Mouse (Mus musculus): ENCODE data around the gene Igf2r. TPM values are rescaled to one million over a fixed set of nuclear protein-coding genes. Genes with fewer than 3 reads are reported as not detected.

Gene Igf2r
- polyA plus RNA-seq, 1 experiment from 2014 or later, result 45.0 TPM

DNA sequence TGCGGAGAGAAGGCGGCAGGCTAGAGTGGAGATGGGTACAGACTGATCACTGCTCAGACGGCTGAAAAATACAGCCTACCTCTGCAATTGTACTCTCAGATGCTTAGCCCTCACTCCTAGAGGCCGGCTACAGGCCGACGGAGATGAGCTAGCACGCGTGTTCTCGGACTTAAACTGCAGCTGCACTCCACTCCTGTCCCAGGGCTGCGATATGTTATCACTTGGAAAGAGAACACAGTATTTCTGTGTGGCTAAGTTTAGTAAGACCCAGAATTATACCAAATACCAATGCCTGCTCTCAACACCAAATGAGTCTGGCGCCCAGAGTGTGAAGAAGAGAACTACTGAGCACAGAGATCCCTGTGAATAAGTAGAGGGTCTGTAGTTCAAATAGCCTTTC, 116.9 kb downstream of the Igf2r start:
- Histone ChIP-seq H3K9me3 (no peaks in the 10 kb centered on the region), H3K27me3 (no peaks in the 10 kb centered on the region), H3K9ac (no peak overlapping the region), H3K36me3 (no peaks in the 10 kb centered on the region), H3K4me1 (0 out of 2 replicates have a peak, but pooled peaks cover 3% of the 10 kb centered on the region), H3K4me3 (no peak overlapping the region), H3K27ac (no peak overlapping the region), H3K4me2 (no peak overlapping the region)
- ATAC-seq (ENCODE audit: insufficient number of reproducible peaks, low FRiP score, low TSS enrichment, low read depth), result no peak
- 88% methylated on average over 11 of the region's 11 CpGs for WGBS

DNA sequence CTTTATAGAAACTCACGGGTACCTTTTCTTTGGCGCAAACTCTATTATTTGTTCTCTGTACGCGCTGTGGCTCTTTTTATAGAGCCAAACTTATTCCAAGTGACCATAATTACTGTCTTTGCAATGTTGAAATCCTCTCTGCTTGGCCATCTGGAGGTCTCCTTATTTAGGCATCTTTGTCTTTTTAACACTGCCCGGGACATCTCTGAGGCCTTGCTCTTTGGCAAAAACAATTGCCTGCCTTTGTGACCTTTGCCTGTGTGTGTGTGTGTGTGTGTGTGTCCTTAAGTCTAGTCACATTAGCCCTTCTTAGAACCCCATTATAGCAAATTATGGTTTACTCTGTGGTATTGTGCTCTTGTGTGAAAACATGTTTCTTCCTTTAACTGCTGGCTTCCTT, 124.0 kb downstream of the Igf2r start:
- no peak overlapping the region for H3K27ac ChIP-seq
- no peak overlapping the region for H3K4me3 ChIP-seq
- H3K9me3 ChIP-seq, result no peaks in the 10 kb centered on the region
- H3K9ac ChIP-seq, result no peak overlapping the region
- H3K4me1 ChIP-seq, result no peaks in the 10 kb centered on the region
- H3K36me3 ChIP-seq, result no peaks in the 10 kb centered on the region
- no peak overlapping the region for H3K4me2 ChIP-seq
- H3K27me3 ChIP-seq, result no peaks in the 10 kb centered on the region
- no peak for ATAC-seq (ENCODE audit: insufficient number of reproducible peaks, low FRiP score, low TSS enrichment, low read depth)
- 85% methylated on average over 5 of the region's 5 CpGs for WGBS

DNA sequence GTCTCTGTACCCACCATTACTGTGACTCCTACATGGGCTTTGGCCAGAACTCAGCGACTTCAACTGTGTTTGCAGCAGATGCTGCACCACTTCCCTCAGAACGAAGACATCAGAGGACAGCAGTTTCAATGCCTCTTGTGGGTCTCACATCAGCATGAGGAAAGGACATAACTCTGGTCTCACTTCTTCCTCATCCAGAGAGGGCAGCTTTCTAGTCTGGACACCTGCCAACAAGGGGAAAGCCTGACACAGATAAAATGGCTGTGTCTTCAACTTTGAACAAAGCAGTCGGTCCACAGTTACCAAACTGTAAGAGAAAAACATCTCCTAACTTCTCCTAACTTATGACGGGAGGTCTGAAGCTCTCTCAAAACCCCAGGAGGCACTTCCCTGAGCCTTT, 128.4 kb downstream of the Igf2r start:
- no peak overlapping the region for H3K27ac ChIP-seq
- no peak overlapping the region for H3K4me3 ChIP-seq
- no peaks in the 10 kb centered on the region for H3K4me1 ChIP-seq
- no peak overlapping the region for H3K4me2 ChIP-seq
- H3K27me3 ChIP-seq, result no peaks in the 10 kb centered on the region
- H3K36me3 ChIP-seq, result no peaks in the 10 kb centered on the region
- no peaks in the 10 kb centered on the region; the same call in 1 of the 2 replicates for H3K9me3 ChIP-seq
- WGBS, result 80% methylated on average over 4 of the region's 4 CpGs
- ATAC-seq (ENCODE audit: insufficient number of reproducible peaks, low FRiP score, low TSS enrichment, low read depth), result no peak
- no peak overlapping the region for H3K9ac ChIP-seq

GRCm38 (mm10) chr17:12639585-12639984, 129.9 kb downstream of the Igf2r start:
- H3K4me2 ChIP-seq, result no peak overlapping the region
- no peak for ATAC-seq (ENCODE audit: insufficient number of reproducible peaks, low FRiP score, low TSS enrichment, low read depth)
- H3K9me3 ChIP-seq, result no peaks in the 10 kb centered on the region; the same call in 1 of the 2 replicates
- no peak overlapping the region for H3K4me3 ChIP-seq
- no peaks in the 10 kb centered on the region for H3K27me3 ChIP-seq
- no peak overlapping the region for H3K27ac ChIP-seq
- H3K36me3 ChIP-seq, result no peaks in the 10 kb centered on the region
- WGBS, result 94% methylated on average over 3 of the region's 3 CpGs
- no peaks in the 10 kb centered on the region for H3K4me1 ChIP-seq
- H3K9ac ChIP-seq, result no peak overlapping the region

- Histone ChIP-seq H3K27ac (no peak overlapping the region), H3K36me3 (no peaks in the 10 kb centered on the region), H3K9ac (no peak overlapping the region), H3K9me3 (no peaks in the 10 kb centered on the region; the same call in 1 of the 2 replicates), H3K4me2 (no peak overlapping the region), H3K27me3 (no peaks in the 10 kb centered on the region; the same call in 1 of the 2 replicates), H3K4me1 (no peaks in the 10 kb centered on the region), H3K4me3 (no peak overlapping the region)
- no peak for ATAC-seq (ENCODE audit: insufficient number of reproducible peaks, low FRiP score, low TSS enrichment, low read depth)
- 63% methylated on average over 4 of the region's 4 CpGs for WGBS
Measured at GRCm38 (mm10) chr17:12634814-12635213, 134.7 kb downstream of the Igf2r start.

Other genes with a start within 250 kb of the Igf2r start
- not detected in 2 replicates for gene Slc22a2, start 185.5 kb downstream of the Igf2r start, polyA plus RNA-seq (2015; fragmentation: Nextera tagmentation; extraction: Ambion mirVana)
- gene Slc22a1, start 93.8 kb downstream of the Igf2r start, polyA plus RNA-seq (2015; fragmentation: Nextera tagmentation; extraction: Ambion mirVana), result not detected in 2 replicates
- gene Mas1, start 98.5 kb upstream of the Igf2r start, polyA plus RNA-seq (2015; fragmentation: Nextera tagmentation; extraction: Ambion mirVana), result 0.92 and 1.5 TPM in 2 replicates
- 0.17 and 0.29 TPM in 2 replicates for gene Mrgprh, start 106.4 kb upstream of the Igf2r start, polyA plus RNA-seq (2015; fragmentation: Nextera tagmentation; extraction: Ambion mirVana)
- 1.6 and 2.2 TPM in 2 replicates for gene Pnldc1, start 140.6 kb upstream of the Igf2r start, polyA plus RNA-seq (2015; fragmentation: Nextera tagmentation; extraction: Ambion mirVana)
- gene Tcp1, start 146.0 kb upstream of the Igf2r start, polyA plus RNA-seq (2015; fragmentation: Nextera tagmentation; extraction: Ambion mirVana), result 354 and 369 TPM in 2 replicates
- gene Mrpl18, start 146.7 kb upstream of the Igf2r start, polyA plus RNA-seq (2015; fragmentation: Nextera tagmentation; extraction: Ambion mirVana), result 132 and 136 TPM in 2 replicates
- gene Acat3, start 170.9 kb upstream of the Igf2r start, polyA plus RNA-seq (2015; fragmentation: Nextera tagmentation; extraction: Ambion mirVana), result 0.63 and 0.72 TPM in 2 replicates
- 128 and 133 TPM in 2 replicates for gene Acat2, start 191.1 kb upstream of the Igf2r start, polyA plus RNA-seq (2015; fragmentation: Nextera tagmentation; extraction: Ambion mirVana)
- 106 and 124 TPM in 2 replicates for gene Wtap, start 224.5 kb upstream of the Igf2r start, polyA plus RNA-seq (2015; fragmentation: Nextera tagmentation; extraction: Ambion mirVana)
- gene Sod2, start 237.2 kb upstream of the Igf2r start, polyA plus RNA-seq (2015; fragmentation: Nextera tagmentation; extraction: Ambion mirVana), result 89.2 and 111 TPM in 2 replicates